Mouse (Mus musculus) testis, adult 2 months (tissue): ENCODE data around the gene Tpp1.

Source experiments
- CTCF ChIP-seq: fragments of 200-500 bp; IDR thresholded peaks from 2 replicates; pipeline ENCODE4 v1.5.1; 2012; ENCODE audit warnings: low read depth, mild to moderate bottlenecking, inconsistent platforms, low read length, moderate library complexity; ENCODE audit not compliant: control insufficient read depth, insufficient read depth, insufficient replicate concordance
- POLR2A ChIP-seq: fragments of 200-500 bp; IDR thresholded peaks from 2 replicates; pipeline ENCODE4 v1.6.1; 2012; ENCODE audit warnings: low read depth, mild to moderate bottlenecking, inconsistent platforms, low read length, moderate library complexity; ENCODE audit not compliant: control insufficient read depth

GRCm38 (mm10) chr7:105772331-105772730 lies 20.3 kb upstream of the Tpp1 start:
- TF ChIP-seq POLR2A: no peak
- TF ChIP-seq CTCF: no peak
